ENCODE assay signal across 1 mouse cellular context in the genomic region with DNA sequence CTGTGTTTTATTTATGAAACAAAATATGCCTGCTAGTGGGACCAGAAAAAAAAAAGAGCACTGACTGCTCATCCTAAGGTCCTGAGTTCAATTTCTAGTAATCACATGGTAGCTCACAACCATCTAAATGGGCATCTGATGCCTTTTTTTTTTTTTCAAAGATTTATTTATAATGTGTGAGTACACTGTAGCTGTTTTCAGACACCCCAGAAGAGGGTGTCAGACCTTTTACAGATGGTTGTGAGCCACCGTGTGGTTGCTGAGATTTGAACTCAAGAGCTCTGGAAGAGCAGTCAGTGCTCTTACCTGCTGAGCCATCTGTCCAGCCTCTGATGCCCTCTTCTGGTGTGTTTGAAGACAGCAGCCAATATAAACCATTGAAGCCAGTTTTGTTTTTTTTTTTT.
TF ChIP-seq lines count a peak whose summit lies in the region.

No protein-coding gene starts in this region.

TF ChIP-seq in MEL, 35 proteins besides CTCF, POLR2A, EP300 and RAD21:
- TF ChIP-seq POLR2AphosphoS5 (IDR thresholded peaks at IDR 0.05; ENCODE audit: borderline replicate concordance, low read depth, low read length): no peak; the same call in 1 of the 2 replicates
- TF ChIP-seq MEF2A (IDR thresholded peaks at IDR 0.05; ENCODE audit: extremely low read depth, insufficient replicate concordance, low read depth, low read length, poor library complexity, severe bottlenecking): no peak
- no peak for TF ChIP-seq MYB (IDR thresholded peaks at IDR 0.05; ENCODE audit: low read depth, low read length)
- no peak for TF ChIP-seq ZMIZ1 (IDR thresholded peaks at IDR 0.05; ENCODE audit: low read depth, low read length)
- TF ChIP-seq RCOR1 (IDR thresholded peaks at IDR 0.05; ENCODE audit: low read depth, low read length): no peak
- no peak for TF ChIP-seq USF2 (IDR thresholded peaks at IDR 0.05; ENCODE audit: borderline replicate concordance in 1 of 2, insufficient read depth in 1 of 2, low read depth in 1 of 2, low read length in 2 of 2)
- no peak for TF ChIP-seq CHD1 (IDR thresholded peaks at IDR 0.05; ENCODE audit: low read depth, low read length)
- no peak for TF ChIP-seq MAFK (IDR thresholded peaks at IDR 0.05; ENCODE audit: borderline replicate concordance, low read depth, low read length)
- no peak for TF ChIP-seq SIN3A (IDR thresholded peaks at IDR 0.05; ENCODE audit: low read length)
- no peak for TF ChIP-seq USF1 (IDR thresholded peaks at IDR 0.05; ENCODE audit: low read depth, low read length)
- no peak for TF ChIP-seq HCFC1 (IDR thresholded peaks at IDR 0.05; ENCODE audit: low read depth, low read length)
- TF ChIP-seq JUND (IDR thresholded peaks at IDR 0.05; ENCODE audit: low read depth, low read length): no peak
- peak; percentile 29 for TF ChIP-seq SMC3 (IDR thresholded peaks at IDR 0.05; ENCODE audit: low read depth, low read length)
- peak; percentile 60; the same call in 1 of the 2 replicates for TF ChIP-seq POLR2AphosphoS2 (IDR thresholded peaks at IDR 0.05; ENCODE audit: low read length)
- peak; percentile 90 for TF ChIP-seq ZNF384 (IDR thresholded peaks at IDR 0.05; ENCODE audit: low read depth, low read length)
